Comparison of ENCODE assay signal across 28 mouse cellular contexts in the genomic region with DNA sequence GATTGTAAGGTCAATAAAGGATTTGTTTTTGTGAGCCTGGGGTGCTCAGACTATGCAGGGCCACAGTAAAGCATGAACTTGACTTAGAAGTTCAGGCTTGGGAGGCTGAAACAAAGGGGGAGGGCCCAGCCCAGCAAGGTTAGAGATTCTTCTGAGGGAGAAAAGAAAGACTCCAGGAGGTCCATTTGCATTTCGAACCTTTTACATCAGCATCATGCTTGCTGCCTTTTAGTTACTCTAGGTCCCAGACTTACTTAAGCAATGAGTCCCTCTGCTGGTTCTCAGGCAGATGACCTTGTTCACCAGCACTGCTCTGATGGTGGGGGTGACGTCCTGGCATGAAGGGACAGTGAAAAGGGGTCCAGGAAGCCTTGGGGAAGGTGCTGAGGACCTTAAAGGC.
DNase-seq lines count a peak whose midpoint lies in the region; ATAC-seq and TF ChIP-seq lines count a peak whose summit lies in the region.
"Had no signal": no experiment of that assay in that cellular context is flagged by ENCODE, and none has a peak within 500 bp of the region (broad histone marks: within the 10 kb centered on the region; RNA-seq: fewer than 3 reads in every experiment).

No protein-coding gene starts in this region.

- no peaks in the 10 kb centered on the region for H3K27me3 ChIP-seq in hindbrain, embryonic 15.5 days
- H3K27me3 ChIP-seq in hindbrain, embryonic 10.5 days (ENCODE audit: insufficient read depth, poor library complexity, severe bottlenecking), result no peaks in the 10 kb centered on the region
- no peaks in the 10 kb centered on the region for H3K27me3 ChIP-seq in lung, postnatal 0 days (replicated peaks; ENCODE audit: insufficient read depth, low read length)
- H3K27me3 ChIP-seq: neural tube, embryonic 15.5 days; stomach, embryonic 15.5 days had no signal

- no peaks in the 10 kb centered on the region for H3K9me3 ChIP-seq in hindbrain, embryonic 15.5 days
- H3K9me3 ChIP-seq in hindbrain, embryonic 10.5 days, result no peaks in the 10 kb centered on the region
- no peaks in the 10 kb centered on the region for H3K9me3 ChIP-seq in lung, postnatal 0 days (ENCODE audit: low read length)
- no peaks in the 10 kb centered on the region for H3K9me3 ChIP-seq in ES-E14 (ENCODE audit: control insufficient read depth, insufficient read depth, low read depth, low read length)
- H3K9me3 ChIP-seq: forebrain, embryonic 15.5 days; limb, embryonic 12.5 days; megakaryocyte, embryonic 14.5 days; neural tube, embryonic 15.5 days; stomach, embryonic 15.5 days had no signal

- H3K4me3 ChIP-seq in hindbrain, embryonic 15.5 days, result no peak overlapping the region
- no peak overlapping the region for H3K4me3 ChIP-seq in hindbrain, embryonic 10.5 days
- H3K4me3 ChIP-seq in lung, postnatal 0 days (ENCODE audit: low read depth, low read length), result no peak overlapping the region
- no peak overlapping the region for H3K4me3 ChIP-seq in lung, adult 2 months (replicated peaks; ENCODE audit: extremely low read depth, low read depth, low read length)
- no peak overlapping the region for H3K4me3 ChIP-seq in ES-E14 (ENCODE audit: insufficient read depth in 1 of 2, low read depth in 1 of 2, low read length in 2 of 2, poor library complexity in 1 of 2, severe bottlenecking in 1 of 2)
- no peak overlapping the region for H3K4me3 ChIP-seq in left cerebral cortex, adult 2 months
- H3K4me3 ChIP-seq: forebrain, embryonic 15.5 days; limb, embryonic 12.5 days; megakaryocyte, embryonic 14.5 days; myocyte; neural tube, embryonic 15.5 days; stomach, embryonic 15.5 days had no signal

- DNase-seq in hindbrain, embryonic 10.5 days (ENCODE audit: low spot score), result no peak
- DNase-seq in lung, postnatal 0 days (ENCODE audit: low spot score), result no peak
- no peak for DNase-seq in lung, adult 2 months
- peak; percentile 43 for DNase-seq in ES-E14 (ENCODE audit: low read depth, low spot score)
- no peak for DNase-seq in brain, embryonic 14.5 days (ENCODE audit: low read depth)
- DNase-seq in left cerebral cortex, adult 2 months (ENCODE audit: extremely low spot score in 1 of 2, low spot score in 2 of 2), result no peak
- DNase-seq: adrenal gland, postnatal 10 days; B cell, adult 2 months; cerebellum, adult 2 months; cerebellum, postnatal 25 days; gastrocnemius, postnatal 14 days; heart, adult 18-20 months; kidney, adult 8-10 months; kidney, postnatal 14 days; layer of hippocampus, postnatal 36 days; liver, postnatal 0 days; lung, postnatal 36 days; thymus, adult 18-20 months; thymus, postnatal 36 days had no signal

- intact Hi-C loops in left cerebral cortex, adult 2 months (cut with DNase I), result no loop called here

- no peak overlapping the region for H3K9ac ChIP-seq in hindbrain, embryonic 15.5 days
- H3K9ac ChIP-seq in lung, postnatal 0 days (replicated peaks; ENCODE audit: low read depth), result no peak overlapping the region
- no peak overlapping the region for H3K9ac ChIP-seq in ES-E14 (ENCODE audit: insufficient read depth, low read depth, low read length, poor library complexity, severe bottlenecking)
- H3K9ac ChIP-seq: forebrain, embryonic 15.5 days; limb, embryonic 12.5 days; liver, postnatal 0 days; neural tube, embryonic 15.5 days; stomach, embryonic 15.5 days had no signal

- TF ChIP-seq POLR2A in lung, adult 2 months (IDR thresholded peaks at IDR 0.05; ENCODE audit: borderline replicate concordance, extremely low read depth, low read depth, low read length), result no peak
- no peak for TF ChIP-seq POLR2A in brain, embryonic 14.5 days (IDR thresholded peaks at IDR 0.05; ENCODE audit: borderline replicate concordance, extremely low read depth, insufficient read depth, insufficient read length, poor library complexity, severe bottlenecking)

- peaks cover 14% of the 10 kb centered on the region for H3K4me1 ChIP-seq in hindbrain, embryonic 15.5 days (replicated peaks)
- peaks cover 14% of the 10 kb centered on the region for H3K4me1 ChIP-seq in hindbrain, embryonic 10.5 days (replicated peaks)
- no peaks in the 10 kb centered on the region for H3K4me1 ChIP-seq in lung, postnatal 0 days (ENCODE audit: insufficient read depth, low read depth, low read length)
- peaks cover 3% of the 10 kb centered on the region; the same call in 1 of the 2 replicates for H3K4me1 ChIP-seq in lung, adult 2 months (ENCODE audit: control insufficient read depth, insufficient read depth, low read length)
- peaks cover 0 to 6% of the 10 kb centered on the region in 2 experiments; a peak in 1 of 4 replicates for H3K4me1 ChIP-seq in ES-E14 (ENCODE audit: control insufficient read depth in 2 of 2, insufficient read depth in 2 of 2, low read length in 2 of 2, poor library complexity in 1 of 2)
- H3K4me1 ChIP-seq: megakaryocyte, embryonic 14.5 days; stomach, embryonic 15.5 days had no signal

- 0 out of 2 replicates have a peak overlapping the region, but pooled peaks have one; percentile 30 for H3K27ac ChIP-seq in hindbrain, embryonic 15.5 days (replicated peaks)
- no peak overlapping the region for H3K27ac ChIP-seq in hindbrain, embryonic 10.5 days
- H3K27ac ChIP-seq in lung, postnatal 0 days (ENCODE audit: low read length), result no peak overlapping the region
- H3K27ac ChIP-seq in ES-E14 (ENCODE audit: insufficient read depth, low read depth, low read length, poor library complexity, severe bottlenecking), result no peak overlapping the region
- no peak overlapping the region for H3K27ac ChIP-seq in left cerebral cortex, adult 2 months
- H3K27ac ChIP-seq: forebrain, embryonic 15.5 days; limb, embryonic 12.5 days; neural tube, embryonic 15.5 days; stomach, embryonic 15.5 days had no signal

- ATAC-seq in hindbrain, embryonic 15.5 days (ENCODE audit: low FRiP score, low read depth), result no peak
- no peak for ATAC-seq in lung, postnatal 0 days
- ATAC-seq: activated CD4-positive, CD25-positive, alpha-beta regulatory T cell, adult 4 months; forebrain, embryonic 15.5 days; liver, postnatal 0 days had no signal

- no peak for TF ChIP-seq EP300 in lung, postnatal 0 days (IDR thresholded peaks at IDR 0.05)

- no peaks in the 10 kb centered on the region for H3K36me3 ChIP-seq in hindbrain, embryonic 15.5 days
- H3K36me3 ChIP-seq in hindbrain, embryonic 10.5 days, result no peaks in the 10 kb centered on the region
- H3K36me3 ChIP-seq in lung, postnatal 0 days (ENCODE audit: insufficient read depth, low read length), result no peaks in the 10 kb centered on the region
- no peaks in the 10 kb centered on the region for H3K36me3 ChIP-seq in ES-E14 (ENCODE audit: control insufficient read depth, insufficient read depth, low read length, poor library complexity, severe bottlenecking)
- H3K36me3 ChIP-seq: forebrain, embryonic 15.5 days; limb, embryonic 12.5 days; neural tube, embryonic 15.5 days; stomach, embryonic 15.5 days had no signal

- in situ Hi-C loops in ES-E14 (cut with MboI; ENCODE audit: low sequenced_read_pairs in 2 of 2, unreplicated experiment in 2 of 2), result no loop called here

- TF ChIP-seq CTCF in lung, postnatal 0 days (IDR thresholded peaks at IDR 0.05), result peak; percentile 23
- TF ChIP-seq CTCF in lung, adult 2 months (IDR thresholded peaks at IDR 0.05; ENCODE audit: insufficient read depth, low read length), result no peak
- TF ChIP-seq CTCF in brain, embryonic 14.5 days (IDR thresholded peaks at IDR 0.05; ENCODE audit: borderline replicate concordance, extremely low read depth, insufficient read depth, insufficient read length), result peak; percentile 10; the same call in 1 of the 2 replicates
- TF ChIP-seq CTCF in left cerebral cortex, adult 2 months (IDR thresholded peaks at IDR 0.05), result no peak; the same call in 1 of the 2 replicates

- no peak overlapping the region for H3K4me2 ChIP-seq in hindbrain, embryonic 15.5 days
- no peak overlapping the region for H3K4me2 ChIP-seq in lung, postnatal 0 days (replicated peaks; ENCODE audit: low read depth, low read length)
- H3K4me2 ChIP-seq: forebrain, embryonic 15.5 days; limb, embryonic 12.5 days; liver, embryonic 11.5 days; neural tube, embryonic 15.5 days; stomach, embryonic 15.5 days had no signal

- 21% methylated on average over 2 of the region's 2 CpGs for WGBS in hindbrain, embryonic 15.5 days
- WGBS in hindbrain, embryonic 10.5 days, result 11% methylated on average over 2 of the region's 2 CpGs
- WGBS in lung, postnatal 0 days, result 22% methylated on average over 2 of the region's 2 CpGs
- WGBS in lung, adult 2 months, result 56% methylated on average over 2 of the region's 2 CpGs

TF ChIP-seq in ES-E14, 5 proteins besides CTCF, POLR2A, EP300 and RAD21:
- no peak for TF ChIP-seq HCFC1 (IDR thresholded peaks at IDR 0.05; ENCODE audit: borderline replicate concordance, insufficient read depth, low read length)
- TF ChIP-seq ZC3H11A (IDR thresholded peaks at IDR 0.05; ENCODE audit: borderline replicate concordance, low read depth, low read length), result peak; percentile 15; the same call in 1 of the 2 replicates

Comparison
In these comparisons a context has a peak if more than half of its experiments do, and no peak if none do; other contexts are left out.
1. CTCF ChIP-seq: peak in lung, postnatal 0 days (single experiment) and brain, embryonic 14.5 days (single experiment); none in lung, adult 2 months (single experiment) and left cerebral cortex, adult 2 months (single experiment).